Mouse (Mus musculus): ENCODE data around the gene Gm9918.

The Gm9918 gene

GRCm38 (mm10) chr15:102279092-102279782, 8.9 kb downstream of the Gm9918 start, which contains the start of gene Mfsd5:
Gene Mfsd5, plus strand, starts transcription at chr15:102279454.
- DNase-seq (ENCODE audit: low spot score): peak; percentile 90

DNA sequence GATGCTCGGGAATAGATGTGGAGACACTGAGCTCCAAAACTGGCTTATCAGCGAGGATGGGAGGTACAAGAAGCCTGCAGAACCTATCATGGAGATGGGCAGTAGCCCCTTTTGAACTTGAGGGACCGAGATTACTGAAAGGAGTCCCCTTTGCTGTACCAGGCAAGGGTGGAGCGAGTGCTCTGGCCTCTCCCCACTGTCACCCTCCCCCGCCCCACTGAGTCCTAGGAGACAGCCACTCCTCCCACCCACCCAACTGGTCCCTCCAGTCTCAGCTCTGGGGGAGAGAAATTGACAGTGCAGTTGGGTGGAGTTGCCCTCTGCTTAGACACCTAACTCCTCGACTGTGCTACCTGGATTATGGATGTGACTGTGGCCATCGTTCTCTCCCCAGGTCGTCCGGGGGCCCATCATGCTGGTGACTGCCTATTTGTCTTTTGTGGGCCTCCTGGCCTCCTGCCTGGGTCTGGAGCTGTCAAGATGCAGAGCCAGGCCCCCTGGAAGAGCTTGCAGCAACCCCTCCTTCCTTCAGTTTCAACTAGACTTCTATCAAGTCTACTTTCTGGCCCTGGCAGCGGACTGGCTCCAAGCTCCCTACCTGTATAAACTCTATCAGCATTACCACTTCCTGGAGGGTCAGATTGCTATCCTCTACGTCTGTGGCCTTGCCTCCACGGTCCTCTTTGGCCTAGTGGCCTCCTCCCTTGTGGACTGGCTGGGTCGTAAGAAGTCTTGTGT, 9.6 kb downstream of the Gm9918 start:
- no peak for DNase-seq (ENCODE audit: low spot score)

DNA sequence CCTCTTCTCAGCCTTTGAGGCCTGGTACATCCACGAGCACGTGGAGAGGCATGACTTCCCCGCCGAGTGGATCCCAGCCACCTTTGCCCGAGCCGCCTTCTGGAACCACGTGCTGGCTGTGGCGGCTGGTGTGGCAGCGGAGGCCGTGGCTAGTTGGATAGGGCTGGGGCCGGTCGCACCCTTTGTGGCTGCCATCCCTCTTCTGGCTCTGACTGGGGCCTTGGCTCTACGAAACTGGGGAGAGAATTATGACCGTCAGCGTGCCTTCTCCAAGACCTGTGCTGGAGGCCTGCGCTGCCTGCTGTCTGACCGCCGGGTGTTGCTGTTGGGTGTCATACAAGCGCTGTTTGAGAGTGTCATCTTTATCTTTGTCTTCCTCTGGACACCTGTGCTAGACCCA, 10.3 kb downstream of the Gm9918 start:
- DNase-seq (ENCODE audit: low spot score): no peak

DNA sequence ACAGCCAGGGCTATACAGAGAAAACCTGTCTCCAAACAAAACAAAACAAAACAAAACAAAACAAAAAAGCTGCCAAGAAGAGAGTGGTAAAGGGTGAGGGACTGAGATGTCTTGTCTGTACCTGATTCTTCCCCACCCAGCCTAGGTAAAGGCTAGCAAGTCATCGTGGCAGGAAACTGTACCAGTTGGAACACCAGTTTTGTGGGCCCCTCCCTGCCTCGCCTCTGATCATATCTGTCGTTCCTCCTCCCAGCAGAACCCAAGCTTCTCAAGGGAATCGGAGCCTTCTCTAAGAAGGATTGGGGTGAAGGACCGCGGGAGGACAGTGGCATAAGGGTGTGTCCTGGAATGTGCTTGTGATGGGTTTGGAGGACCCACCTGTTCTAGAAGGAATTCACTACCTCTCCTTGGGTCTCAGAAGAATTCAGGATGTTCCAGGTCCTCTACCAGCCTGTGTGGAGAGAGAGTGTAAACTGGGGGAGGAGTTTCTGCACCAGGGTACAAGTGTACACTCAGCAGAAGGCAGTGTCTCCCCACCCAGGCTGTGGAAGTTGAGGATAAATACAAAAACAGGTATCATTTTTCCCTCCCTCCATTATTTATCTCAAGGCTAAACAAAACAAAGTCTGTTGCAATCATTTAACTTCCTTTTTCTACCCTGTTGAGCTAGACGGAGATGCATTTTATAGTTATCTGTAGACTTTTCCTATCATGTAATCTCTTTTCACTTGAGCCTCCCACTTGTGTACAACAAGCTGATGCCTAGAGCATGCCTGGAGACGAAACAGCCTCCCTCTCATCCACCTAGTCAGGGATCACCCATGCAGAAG, 12.3 kb downstream of the Gm9918 start:
- DNase-seq (ENCODE audit: low spot score): no peak

- DNase-seq (ENCODE audit: low spot score): no peak
Measured at GRCm38 (mm10) chr15:102283648-102284047, 13.3 kb downstream of the Gm9918 start.

- no peak for DNase-seq (ENCODE audit: low spot score)
Measured at GRCm38 (mm10) chr15:102287395-102287794, 17.0 kb downstream of the Gm9918 start.

GRCm38 (mm10) chr15:102295633-102296367, 25.4 kb downstream of the Gm9918 start, which contains the start of gene Espl1:
Gene Espl1, plus strand, starts transcription at chr15:102296266.
- DNase-seq (ENCODE audit: low spot score): peak; percentile 90

- DNase-seq (ENCODE audit: low spot score): no peak
Measured at GRCm38 (mm10) chr15:102296368-102297006, 26.1 kb downstream of the Gm9918 start.

DNA sequence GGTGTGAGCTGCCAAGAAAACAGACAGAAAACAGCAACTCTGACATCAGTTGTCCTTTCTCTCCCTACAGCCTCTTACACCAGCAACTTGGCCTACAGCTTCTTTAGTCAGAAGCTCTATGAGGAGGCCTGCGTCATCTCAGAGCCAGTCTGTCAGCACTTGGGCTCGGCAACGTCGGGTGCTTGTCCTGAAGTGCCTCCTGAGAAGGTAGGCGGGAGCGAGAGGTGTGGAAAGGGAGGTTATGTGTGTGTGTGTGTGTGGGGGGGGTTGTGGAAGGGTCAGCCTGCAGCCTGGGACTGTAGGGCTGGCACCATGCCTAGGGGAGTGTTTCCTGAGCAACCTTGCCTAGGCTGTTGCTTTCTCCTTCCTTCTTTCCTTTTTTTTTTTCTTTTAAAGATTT, 32.2 kb downstream of the Gm9918 start:
- no peak for DNase-seq (ENCODE audit: low spot score)

DNA sequence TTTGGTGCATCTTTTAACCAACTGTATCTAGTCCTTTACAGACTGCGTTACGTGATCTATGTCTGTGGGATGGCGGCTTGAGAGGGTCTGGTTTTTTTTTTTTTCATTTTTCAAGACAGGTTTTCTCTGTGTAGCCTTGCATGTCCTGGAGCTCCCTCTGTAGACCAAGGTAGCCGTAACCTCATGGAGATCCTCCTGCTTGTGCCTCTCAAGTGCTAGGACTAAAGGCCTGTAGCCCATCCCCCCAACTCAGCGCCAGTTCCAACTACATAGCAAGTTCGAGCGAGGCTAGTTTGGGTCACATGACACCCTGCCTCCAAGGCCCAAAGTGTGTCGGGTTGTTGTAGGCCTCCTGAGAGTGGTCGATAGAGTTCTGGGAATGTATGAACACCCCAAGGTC, 38.4 kb downstream of the Gm9918 start:
- no peak for DNase-seq (ENCODE audit: low spot score)

GRCm38 (mm10) chr15:102310074-102310845, 39.9 kb downstream of the Gm9918 start:
- peak; percentile 65 for DNase-seq (ENCODE audit: low spot score)

- no peak for DNase-seq (ENCODE audit: low spot score)
Measured at GRCm38 (mm10) chr15:102311489-102311888, 41.1 kb downstream of the Gm9918 start.

DNA sequence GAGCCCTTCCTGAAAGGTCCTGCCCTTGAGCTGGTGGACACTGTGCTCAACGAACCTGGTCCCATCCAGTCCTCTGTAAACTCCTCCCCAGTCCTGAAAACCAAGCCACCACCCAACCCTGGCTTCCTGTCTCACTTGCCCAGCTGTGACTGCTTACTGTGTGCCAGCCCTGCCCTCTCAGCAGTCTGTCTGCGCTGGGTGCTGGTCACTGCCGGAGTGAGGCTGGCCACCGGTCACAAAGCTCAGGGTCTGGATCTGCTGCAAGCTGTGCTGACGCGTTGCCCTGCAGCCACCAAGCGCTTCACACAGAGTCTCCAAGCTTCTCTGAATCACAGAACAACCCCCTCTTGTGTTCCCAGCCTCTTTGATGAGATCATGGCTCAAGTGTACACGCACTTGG, 44.9 kb downstream of the Gm9918 start:
- no peak for DNase-seq (ENCODE audit: low spot score)

DNA sequence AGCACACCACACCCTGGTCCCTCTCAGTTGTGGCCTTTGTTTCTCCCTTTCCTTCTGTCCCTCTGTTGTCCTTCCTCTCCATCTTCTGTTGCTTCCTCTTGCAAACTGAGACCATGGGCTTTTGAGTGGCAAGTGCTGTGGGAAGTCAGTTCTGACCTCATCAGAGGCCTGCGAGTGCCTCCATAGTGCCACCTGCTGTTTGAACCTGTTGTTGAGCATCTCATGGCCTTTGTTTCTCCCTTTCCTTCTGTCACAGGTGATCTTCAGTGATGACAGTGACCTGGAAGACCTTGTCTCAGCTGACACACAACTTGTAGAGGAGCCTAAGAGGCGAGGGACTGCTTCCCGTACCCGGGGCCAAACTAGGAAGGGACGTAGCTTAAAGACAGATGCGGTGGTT, 45.9 kb downstream of the Gm9918 start:
- peak; percentile 33 for DNase-seq (ENCODE audit: low spot score)
